Comparison of ENCODE assay signal across 10 mouse cellular contexts in the genomic region with DNA sequence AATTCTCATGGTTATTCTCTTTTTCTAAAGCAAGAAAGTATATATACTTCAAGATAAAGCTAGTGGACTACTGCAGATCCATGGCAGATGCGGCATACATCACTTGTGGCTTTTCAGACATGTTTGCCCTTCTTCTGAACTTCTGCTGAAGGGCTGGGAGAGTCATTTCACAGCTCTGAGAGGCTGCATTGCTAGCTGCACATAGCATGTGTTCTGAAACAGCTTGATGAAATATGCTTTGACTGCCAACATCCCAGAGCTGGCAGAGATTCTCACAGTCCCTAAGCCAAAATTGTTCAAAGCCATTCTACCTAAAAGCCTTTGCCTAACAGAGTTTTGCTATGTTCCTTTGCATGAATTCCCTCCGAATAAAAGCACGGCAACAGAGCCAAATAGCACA.
DNase-seq lines count a peak whose midpoint lies in the region; ATAC-seq and TF ChIP-seq lines count a peak whose summit lies in the region.
"Had no signal": no experiment of that assay in that cellular context is flagged by ENCODE, and none has a peak within 500 bp of the region (broad histone marks: within the 10 kb centered on the region; RNA-seq: fewer than 3 reads in every experiment).

No protein-coding gene starts in this region.

- no peak for TF ChIP-seq CTCF in kidney, adult 2 months (conservative IDR thresholded peaks at IDR 0.05; ENCODE audit: insufficient read depth, insufficient read length, low read depth, low read length)
- TF ChIP-seq CTCF in midbrain, postnatal 0 days (IDR thresholded peaks at IDR 0.05): no peak

- H3K27ac ChIP-seq in kidney, adult 2 months (ENCODE audit: insufficient read depth, low read depth, low read length): peak overlapping the region; percentile 23; the same call in 1 of the 2 replicates
- no peak overlapping the region for H3K27ac ChIP-seq in midbrain, postnatal 0 days (ENCODE audit: low read depth, low read length)
- no peak overlapping the region for H3K27ac ChIP-seq in liver, embryonic 12.5 days
- H3K27ac ChIP-seq: embryonic facial prominence, embryonic 12.5 days; stomach, embryonic 15.5 days had no signal

- no peak overlapping the region for H3K4me3 ChIP-seq in kidney, adult 2 months (ENCODE audit: insufficient read depth, low read depth, low read length)
- H3K4me3 ChIP-seq in midbrain, postnatal 0 days (ENCODE audit: low read depth, low read length): no peak overlapping the region
- H3K4me3 ChIP-seq in liver, embryonic 12.5 days: no peak overlapping the region
- H3K4me3 ChIP-seq: embryonic facial prominence, embryonic 12.5 days; stomach, embryonic 15.5 days had no signal

- DNase-seq in kidney, adult 2 months: peak; percentile 46
- no peak for DNase-seq in kidney, adult 18-20 months
- DNase-seq in brain, adult 2 months (ENCODE audit: low read depth, low spot score): peak; percentile 96
- DNase-seq in frontal cortex, postnatal 25 days (ENCODE audit: low spot score in 2 of 2): peak; percentile 16 to 19
- DNase-seq in layer of hippocampus, postnatal 25 days (ENCODE audit: extremely low spot score in 1 of 2, low spot score in 1 of 2): peak; percentile 21 to 41
- peak; percentile 92 for DNase-seq in midbrain, postnatal 0 days (ENCODE audit: low spot score)
- DNase-seq in embryo, embryonic 11 days: no peak

- no peaks in the 10 kb centered on the region for H3K36me3 ChIP-seq in kidney, adult 2 months (ENCODE audit: control insufficient read depth, insufficient read depth, low read length)
- H3K36me3 ChIP-seq in midbrain, postnatal 0 days (ENCODE audit: insufficient read depth, low read length): no peaks in the 10 kb centered on the region
- H3K36me3 ChIP-seq in liver, embryonic 12.5 days: no peaks in the 10 kb centered on the region
- H3K36me3 ChIP-seq: embryonic facial prominence, embryonic 12.5 days; stomach, embryonic 15.5 days had no signal

- no peak overlapping the region for H3K9ac ChIP-seq in midbrain, postnatal 0 days (replicated peaks; ENCODE audit: low read length, poor library complexity, severe bottlenecking)
- H3K9ac ChIP-seq in liver, embryonic 12.5 days: no peak overlapping the region
- H3K9ac ChIP-seq: embryonic facial prominence, embryonic 12.5 days; stomach, embryonic 15.5 days had no signal

- TF ChIP-seq POLR2A in kidney, adult 2 months (IDR thresholded peaks at IDR 0.05; ENCODE audit: low read depth, low read length): no peak

- no peaks in the 10 kb centered on the region for H3K4me1 ChIP-seq in kidney, adult 2 months (ENCODE audit: control insufficient read depth, insufficient read depth, low read length)
- no peaks in the 10 kb centered on the region for H3K4me1 ChIP-seq in midbrain, postnatal 0 days (ENCODE audit: insufficient read depth, low read length)
- no peaks in the 10 kb centered on the region for H3K4me1 ChIP-seq in liver, embryonic 12.5 days
- H3K4me1 ChIP-seq: embryonic facial prominence, embryonic 12.5 days; stomach, embryonic 15.5 days had no signal

- ATAC-seq in midbrain, postnatal 0 days (ENCODE audit: low FRiP score): no peak
- ATAC-seq in liver, embryonic 12.5 days: no peak

- no peak overlapping the region for H3K4me2 ChIP-seq in midbrain, postnatal 0 days (ENCODE audit: low read depth, low read length, poor library complexity, severe bottlenecking)
- H3K4me2 ChIP-seq in liver, embryonic 12.5 days: no peak overlapping the region
- H3K4me2 ChIP-seq: embryonic facial prominence, embryonic 12.5 days; stomach, embryonic 15.5 days had no signal

- no peaks in the 10 kb centered on the region for H3K9me3 ChIP-seq in midbrain, postnatal 0 days (ENCODE audit: low read length)
- no peaks in the 10 kb centered on the region for H3K9me3 ChIP-seq in liver, embryonic 12.5 days (replicated peaks)
- H3K9me3 ChIP-seq: embryonic facial prominence, embryonic 12.5 days; stomach, embryonic 15.5 days had no signal

- WGBS in kidney, adult 2 months: 76% methylated on average over 3 of the region's 3 CpGs
- 71% methylated on average over 3 of the region's 3 CpGs for WGBS in midbrain, postnatal 0 days
- WGBS in liver, embryonic 12.5 days (ENCODE audit: insufficient replicate concordance): 84% methylated on average over 3 of the region's 3 CpGs

- no peaks in the 10 kb centered on the region for H3K27me3 ChIP-seq in kidney, adult 2 months (replicated peaks; ENCODE audit: control insufficient read depth, insufficient read depth, low read length)
- H3K27me3 ChIP-seq in midbrain, postnatal 0 days (ENCODE audit: insufficient read depth, low read length): no peaks in the 10 kb centered on the region
- no peaks in the 10 kb centered on the region for H3K27me3 ChIP-seq in liver, embryonic 12.5 days (replicated peaks)
- H3K27me3 ChIP-seq: embryonic facial prominence, embryonic 12.5 days; stomach, embryonic 15.5 days had no signal

Comparison
In these comparisons a context has a peak if more than half of its experiments do, and no peak if none do; other contexts are left out.
1. DNase-seq: peak in kidney, adult 2 months (single experiment), brain, adult 2 months (single experiment), frontal cortex, postnatal 25 days (2 of 2), layer of hippocampus, postnatal 25 days (2 of 2) and midbrain, postnatal 0 days (single experiment); none in kidney, adult 18-20 months (single experiment) and embryo, embryonic 11 days (single experiment).